Mouse (Mus musculus) G1E-ER4 (cell line): ENCODE data around the gene Gzme. TPM values are rescaled to one million over a fixed set of nuclear protein-coding genes. Genes with fewer than 3 reads are reported as not detected.

Experiments used
- GATA1 ChIP-seq: IDR thresholded peaks from one replicate; pipeline ENCODE4 v1.8.0; 2012; ENCODE audit warnings: low read length, inconsistent platforms
- polyA plus RNA-seq: library from polyadenylated mRNA; stranded (reverse); fragments of >175 nt; gene quantifications from 2 replicates; pipeline ENCODE4 v1.2.3, GENCODE M21; 2012

The Gzme gene
- polyA plus RNA-seq, 1 experiment: not detected

DNA sequence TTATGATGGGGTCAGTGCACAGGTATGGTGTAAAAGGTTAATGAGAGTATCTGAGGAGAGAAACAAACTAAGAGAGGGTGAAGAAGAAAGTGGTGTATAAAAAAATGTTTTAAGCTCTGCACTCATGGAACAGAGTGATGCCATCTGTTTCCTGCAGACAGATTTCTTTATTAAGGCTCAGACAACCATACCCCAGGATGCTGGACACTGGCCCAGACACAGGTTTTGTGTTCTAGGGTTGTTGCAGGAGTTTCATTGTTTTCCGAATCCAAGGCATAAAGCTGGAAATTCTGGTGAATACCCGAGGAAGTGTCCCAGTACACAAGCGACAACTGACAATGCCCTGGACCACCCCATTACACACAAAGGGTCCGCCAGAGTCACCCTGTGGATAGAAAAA, 38.4 kb downstream of the Gzme start:
- TF ChIP-seq GATA1: no peak

Other genes starting within 250 kb of the Gzme start
- 0.08 and 0.09 TPM in 2 replicates for gene Cbln3, start 236.2 kb downstream of the Gzme start, polyA plus RNA-seq
- gene Khnyn, start 235.7 kb downstream of the Gzme start, polyA plus RNA-seq: 15.0 and 15.8 TPM in 2 replicates
- gene Sdr39u1, start 220.3 kb downstream of the Gzme start, polyA plus RNA-seq: not detected in 2 replicates
- gene Cma1, start 175.9 kb downstream of the Gzme start, polyA plus RNA-seq: not detected in 2 replicates
- gene Cma2, start 169.6 kb downstream of the Gzme start, polyA plus RNA-seq: not detected in 2 replicates
- gene Mcpt1, start 102.7 kb downstream of the Gzme start, polyA plus RNA-seq: 0.05 and 0.10 TPM in 2 replicates
- not detected in 2 replicates for gene Mcpt9, start 90.1 kb downstream of the Gzme start, polyA plus RNA-seq
- gene Mcpt2, start 78.6 kb downstream of the Gzme start, polyA plus RNA-seq: 0.08 TPM in 2 replicates
- not detected in 2 replicates for gene Mcpt4, start 58.3 kb downstream of the Gzme start, polyA plus RNA-seq
- not detected in 2 replicates for gene Mcpt8, start 35.4 kb downstream of the Gzme start, polyA plus RNA-seq
- not detected in 2 replicates for gene Ctsg, start 18.1 kb downstream of the Gzme start, polyA plus RNA-seq
- not detected in 2 replicates for gene Gzmd, start 12.0 kb upstream of the Gzme start, polyA plus RNA-seq
- not detected in 2 replicates for gene Gzmg, start 39.0 kb upstream of the Gzme start, polyA plus RNA-seq
- not detected in 2 replicates for gene Gzmn, start 54.0 kb upstream of the Gzme start, polyA plus RNA-seq
- not detected in 2 replicates for gene Gzmf, start 90.8 kb upstream of the Gzme start, polyA plus RNA-seq
- gene Gzmc, start 114.0 kb upstream of the Gzme start, polyA plus RNA-seq: not detected in 2 replicates
- 0.13 and 0.36 TPM in 2 replicates for gene Gzmb, start 141.6 kb upstream of the Gzme start, polyA plus RNA-seq
- gene Atp12a, start 244.4 kb upstream of the Gzme start, polyA plus RNA-seq: not detected in 2 replicates